ENCODE assay signal across 25 mouse cellular contexts in genomic region chr2:110562621-110563020, GRCm38 (mm10). TPM values are rescaled to one million over a fixed set of nuclear protein-coding genes. Genes with fewer than 3 reads are reported as not detected.
"Had no signal": no experiment of that assay in that cellular context is flagged by ENCODE, and none has a peak within 500 bp of the region (broad histone marks: within the 10 kb centered on the region; RNA-seq: fewer than 3 reads in every experiment).

No protein-coding gene starts in this region.

- H3K4me2 ChIP-seq: lung, embryonic 14.5 days; neural tube, embryonic 13.5 days; neural tube, embryonic 15.5 days had no signal

- DNase-seq: lung, adult 18-20 months; lung, embryonic 14.5 days; lung, postnatal 10 days; lung, postnatal 4 days; midbrain, embryonic 14.5 days; retina, postnatal 1 day; right cerebral cortex, adult 18-20 months; right cerebral cortex, postnatal 25 days; right cerebral cortex, postnatal 4 days; spleen, adult 18-20 months; thymus, adult 18-20 months; thymus, postnatal 14 days; thymus, postnatal 36 days had no signal

- H3K4me1 ChIP-seq: neural tube, embryonic 13.5 days had no signal

- H3K27me3 ChIP-seq: neural tube, embryonic 13.5 days; neural tube, embryonic 15.5 days had no signal

- H3K27ac ChIP-seq: midbrain, embryonic 10.5 days; neural tube, embryonic 13.5 days; neural tube, embryonic 15.5 days had no signal

- H3K9ac ChIP-seq: lung, embryonic 14.5 days; neural tube, embryonic 13.5 days; neural tube, embryonic 15.5 days had no signal

- H3K36me3 ChIP-seq: midbrain, embryonic 10.5 days; neural tube, embryonic 13.5 days; neural tube, embryonic 15.5 days had no signal

- H3K4me3 ChIP-seq: midbrain, embryonic 10.5 days; myocyte; neural tube, embryonic 13.5 days; neural tube, embryonic 15.5 days had no signal

- H3K9me3 ChIP-seq: midbrain, embryonic 10.5 days; neural tube, embryonic 13.5 days; neural tube, embryonic 15.5 days had no signal

RNA-seq across cellular contexts. Expression of gene Slc5a12, which starts 34.5 kb away (rescaled TPM):
- total RNA-seq: megakaryocyte, adult 5-6 weeks; megakaryocyte-erythroid progenitor cell, adult 5-6 weeks had no signal
- polyA plus RNA-seq: liver, embryonic 16.5 days; lung, embryonic 14.5 days; lung, embryonic 16.5 days; midbrain, embryonic 10.5 days; midbrain, embryonic 14.5 days; myocyte; neural tube, embryonic 11.5 days; neural tube, embryonic 13.5 days; neural tube, embryonic 15.5 days; stomach, embryonic 14.5 days; stomach, embryonic 16.5 days; thymus, postnatal 0 days had no signal
